Mouse (Mus musculus) small intestine, adult 2 months (tissue): Measurements from ENCODE around the gene D17H6S53E.

ENCODE experiments used
- CTCF ChIP-seq: fragments of 200-500 bp; IDR thresholded peaks from 2 replicates; pipeline ENCODE4 v1.5.1; 2012; ENCODE audit warnings: low read depth, mild to moderate bottlenecking, control low read depth, inconsistent platforms, low read length, moderate library complexity, mixed read lengths; ENCODE audit not compliant: insufficient replicate concordance, insufficient read length; ENCODE audit errors: extremely low read depth
- POLR2A ChIP-seq: fragments of 200-500 bp; IDR thresholded peaks from 2 replicates; pipeline ENCODE4 v1.6.1; 2012; ENCODE audit warnings: low read depth, mild to moderate bottlenecking, control low read depth, inconsistent platforms, low read length, moderate library complexity

DNA sequence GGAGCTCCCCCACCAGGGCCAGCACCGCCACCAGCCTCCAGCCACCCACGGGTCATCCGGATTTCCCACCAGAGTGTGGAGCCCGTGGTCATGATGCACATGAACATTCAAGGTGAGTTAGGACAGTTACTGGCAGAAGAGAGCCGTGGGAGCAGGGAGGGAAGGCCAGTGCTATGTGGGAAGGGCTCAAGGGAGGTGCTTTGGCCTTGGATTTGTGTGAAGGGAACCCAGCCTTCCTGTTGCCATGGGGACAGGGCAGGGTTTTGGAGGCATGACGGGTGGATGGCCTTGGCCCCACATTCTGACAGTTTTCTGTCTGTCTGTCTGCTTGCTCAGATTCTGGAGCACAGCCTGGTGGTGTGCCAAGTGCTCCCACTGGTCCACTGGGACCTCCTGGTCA lies 15.8 kb downstream of the D17H6S53E start:
- TF ChIP-seq CTCF (no peak), POLR2A (no peak)
